Mouse (Mus musculus) naive thymus-derived CD4-positive, alpha-beta T cell, adult 2 months (primary cell): ENCODE data around the gene Ipo9.

Experiments used
- DNase-seq: peaks from one replicate; pipeline ENCODE4 v3.0.0-alpha.2; 2011; ENCODE audit warnings: low read depth

Gene Ipo9

GRCm38 (mm10) chr1:135367595-135367994, 62.7 kb downstream of the Ipo9 start:
- no peak for DNase-seq

GRCm38 (mm10) chr1:135367005-135367404, 63.3 kb downstream of the Ipo9 start:
- DNase-seq, result no peak

- no peak for DNase-seq
Measured at GRCm38 (mm10) chr1:135366380-135366779, 63.9 kb downstream of the Ipo9 start.

GRCm38 (mm10) chr1:135363446-135363845, 66.9 kb downstream of the Ipo9 start:
- DNase-seq, result no peak

GRCm38 (mm10) chr1:135362115-135362514, 68.2 kb downstream of the Ipo9 start:
- no peak for DNase-seq

GRCm38 (mm10) chr1:135361491-135361890, 68.8 kb downstream of the Ipo9 start:
- DNase-seq, result no peak

DNA sequence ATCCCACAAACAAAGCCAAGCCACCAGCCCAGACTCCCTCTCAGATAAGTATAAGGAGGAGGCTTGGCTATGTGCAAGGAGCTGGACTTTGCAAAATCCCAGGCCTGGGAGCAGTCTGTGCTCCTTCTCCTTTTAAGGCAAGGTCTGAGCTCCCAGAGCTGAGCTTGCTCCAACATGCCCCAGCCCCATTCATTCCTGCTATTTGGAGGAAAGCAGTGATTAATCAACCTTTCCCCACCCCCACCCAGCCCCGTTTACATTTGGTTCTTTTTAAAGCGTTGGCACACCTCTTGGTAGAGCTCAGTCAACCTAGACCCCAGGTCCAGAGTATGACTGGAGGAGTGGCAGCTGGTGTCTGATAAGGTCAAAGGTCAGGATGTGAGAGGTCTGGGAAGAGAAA, 71.2 kb downstream of the Ipo9 start:
- no peak for DNase-seq

- no peak for DNase-seq
Measured at GRCm38 (mm10) chr1:135351953-135352352, 78.3 kb downstream of the Ipo9 start.

GRCm38 (mm10) chr1:135347498-135348169, 82.7 kb downstream of the Ipo9 start:
- no peak for DNase-seq

DNA sequence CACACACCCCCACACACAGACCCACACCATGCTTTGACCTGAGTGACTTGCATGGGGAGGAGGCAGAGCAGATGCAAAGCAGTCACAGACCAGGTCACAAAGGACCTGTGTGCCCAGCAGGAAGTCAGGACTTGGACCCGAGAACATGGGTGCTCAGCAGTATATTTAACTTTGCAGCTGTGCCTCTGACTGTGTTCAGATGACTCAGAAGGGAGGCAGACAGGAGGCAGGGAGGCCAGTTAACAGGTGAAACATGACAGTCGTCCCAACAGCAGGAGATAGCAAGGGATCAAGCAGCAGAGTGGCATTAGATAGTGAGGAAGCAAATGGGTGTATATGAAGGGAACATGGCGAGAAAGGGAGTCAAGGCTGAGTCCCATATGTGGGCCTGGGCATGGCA, 83.4 kb downstream of the Ipo9 start:
- DNase-seq, result no peak

- DNase-seq, result no peak
Measured at GRCm38 (mm10) chr1:135344026-135344425, 86.3 kb downstream of the Ipo9 start.

- DNase-seq, result no peak
Measured at GRCm38 (mm10) chr1:135341947-135342346, 88.4 kb downstream of the Ipo9 start.
